Mouse (Mus musculus) neural tube, embryonic 14.5 days (tissue): ENCODE data around the gene Aldh5a1. TPM values are rescaled to one million over a fixed set of nuclear protein-coding genes. Genes with fewer than 3 reads are reported as not detected.

Experiments used
- ATAC-seq: fragments of 200-750 bp; cut with Nextera tagmentation; 2 replicates; pipeline ENCODE4 v1.8.0; 2017; ENCODE audit warnings: low read depth, mild to moderate bottlenecking, moderate TSS enrichment, moderate library complexity
- H3K27ac ChIP-seq: fragments of 300-500 bp; sonication (generic); 2 replicates; pipeline ENCODE4 v1.5.1; 2014; ENCODE audit warnings: low read depth, mild to moderate bottlenecking, control low read depth, low read length, moderate library complexity, mixed read lengths
- H3K27me3 ChIP-seq: fragments of 300-500 bp; sonication (generic); 2 replicates; pipeline ENCODE4 v1.6.1; 2014; ENCODE audit warnings: low read length; ENCODE audit not compliant: control insufficient read depth, insufficient read depth
- H3K36me3 ChIP-seq: fragments of 300-500 bp; sonication (generic); 2 replicates; pipeline ENCODE4 v1.6.1; 2014; ENCODE audit warnings: low read length, mixed read lengths; ENCODE audit not compliant: control insufficient read depth, insufficient read depth
- H3K4me1 ChIP-seq: fragments of 300-500 bp; sonication (generic); 2 replicates; pipeline ENCODE4 v1.6.1; 2014; ENCODE audit warnings: low read length; ENCODE audit not compliant: control insufficient read depth, insufficient read depth
- H3K4me2 ChIP-seq: fragments of 300-500 bp; sonication (generic); 2 replicates; pipeline ENCODE4 v1.6.1; 2014; ENCODE audit warnings: mild to moderate bottlenecking, low read depth, low read length, control low read depth
- H3K4me3 ChIP-seq: fragments of 300-500 bp; sonication (generic); 2 replicates; pipeline ENCODE4 v1.5.1; 2014; ENCODE audit warnings: low read depth, low read length, control low read depth, mixed read lengths
- H3K9ac ChIP-seq: fragments of 300-500 bp; sonication (generic); replicated peaks from 2 replicates; pipeline ENCODE4 v1.6.1; 2014; ENCODE audit warnings: low read depth, mild to moderate bottlenecking, control low read depth, low read length, mixed read lengths
- H3K9me3 ChIP-seq: fragments of 300-500 bp; sonication (generic); 2 replicates; pipeline ENCODE4 v1.6.1; 2016; ENCODE audit warnings: low read length; ENCODE audit not compliant: control insufficient read depth
- WGBS: fragments of 180-500 bp; shearing (Covaris S2); extraction: QIAGEN DNeasy Blood & Tissue Kit; methylation state at CpG from one replicate; pipeline ENCODE4 v1.1.7; 2014; 5-methylcytosine and 5-hydroxymethylcytosine counted together
- polyA plus RNA-seq: library from polyadenylated mRNA; unstranded; fragments of >200 nt; fragmentation: Nextera tagmentation; extraction: Ambion mirVana; gene quantifications from 2 replicates; pipeline ENCODE4 v1.2.1, GENCODE M21; 2014

The Aldh5a1 gene
- polyA plus RNA-seq, 1 experiment from 2014 or later: 15.4 TPM

DNA sequence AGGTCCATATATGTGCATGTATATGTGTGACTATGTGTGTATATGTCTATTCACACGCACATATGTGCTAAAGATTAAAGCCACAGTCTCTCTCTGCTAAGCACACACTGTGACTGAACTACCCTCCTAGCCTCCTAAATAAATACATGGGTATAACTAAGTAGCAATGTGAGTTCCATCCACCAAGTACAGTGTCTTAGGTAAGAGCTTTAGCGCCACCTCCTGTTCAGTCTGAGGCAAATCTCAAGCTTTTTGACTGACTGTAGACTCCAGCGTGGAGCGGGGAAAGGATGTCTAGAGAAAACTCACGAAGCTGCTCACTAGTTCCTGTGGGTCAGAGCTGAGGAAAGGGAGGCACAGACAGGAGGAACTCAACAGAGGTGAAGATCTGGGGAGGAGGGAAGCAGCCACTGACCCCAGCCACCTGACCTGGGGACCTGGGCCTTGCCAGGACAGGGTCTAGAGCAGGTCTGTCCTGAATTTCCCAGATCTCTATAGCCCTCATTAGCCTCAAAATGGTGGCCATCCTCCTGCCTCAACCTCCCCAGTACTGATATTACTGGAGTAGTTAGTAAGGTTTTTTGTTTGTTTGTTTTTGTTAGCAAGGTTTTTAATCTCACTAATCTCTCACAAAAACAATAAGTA is 17.0 kb downstream of the Aldh5a1 start:
- peak; percentile 76 for ATAC-seq
- H3K9me3 ChIP-seq: no peaks in the 10 kb centered on the region
- 23% methylated on average over 5 of the region's 5 CpGs for WGBS
- no peaks in the 10 kb centered on the region for H3K4me1 ChIP-seq
- H3K36me3 ChIP-seq: peaks cover 3% of the 10 kb centered on the region; the same call in 1 of the 2 replicates
- no peak overlapping the region for H3K4me3 ChIP-seq
- H3K9ac ChIP-seq: no peak overlapping the region
- no peak overlapping the region for H3K4me2 ChIP-seq
- H3K27me3 ChIP-seq: no peaks in the 10 kb centered on the region
- H3K27ac ChIP-seq: no peak overlapping the region

DNA sequence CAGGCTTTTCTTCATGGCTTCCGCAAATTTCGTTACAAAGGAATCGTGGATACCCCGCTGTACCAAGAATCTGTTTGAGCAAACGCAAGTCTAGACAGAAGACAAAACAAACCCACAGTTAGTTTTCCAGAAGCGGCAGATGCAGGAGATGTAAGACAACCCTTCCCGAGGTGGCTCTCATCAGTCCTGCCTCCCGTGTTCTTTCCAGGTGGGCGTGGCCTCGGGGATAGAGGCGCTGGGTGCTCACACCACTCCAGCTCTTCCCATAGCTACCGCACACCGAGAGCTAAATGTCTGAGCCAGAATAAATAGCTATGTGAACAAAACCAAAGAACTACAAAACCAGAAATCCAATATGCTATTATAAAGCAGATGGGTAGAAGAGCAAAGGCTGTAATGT is 21.6 kb downstream of the Aldh5a1 start:
- H3K36me3 ChIP-seq: peaks cover 8% of the 10 kb centered on the region; the same call in 1 of the 2 replicates
- H3K27me3 ChIP-seq: no peaks in the 10 kb centered on the region
- H3K4me3 ChIP-seq: no peak overlapping the region
- no peak overlapping the region for H3K9ac ChIP-seq
- H3K27ac ChIP-seq: no peak overlapping the region
- no peak for ATAC-seq
- no peaks in the 10 kb centered on the region for H3K9me3 ChIP-seq
- no peak overlapping the region for H3K4me2 ChIP-seq
- 77% methylated on average over 13 of the region's 13 CpGs for WGBS
- no peaks in the 10 kb centered on the region for H3K4me1 ChIP-seq

DNA sequence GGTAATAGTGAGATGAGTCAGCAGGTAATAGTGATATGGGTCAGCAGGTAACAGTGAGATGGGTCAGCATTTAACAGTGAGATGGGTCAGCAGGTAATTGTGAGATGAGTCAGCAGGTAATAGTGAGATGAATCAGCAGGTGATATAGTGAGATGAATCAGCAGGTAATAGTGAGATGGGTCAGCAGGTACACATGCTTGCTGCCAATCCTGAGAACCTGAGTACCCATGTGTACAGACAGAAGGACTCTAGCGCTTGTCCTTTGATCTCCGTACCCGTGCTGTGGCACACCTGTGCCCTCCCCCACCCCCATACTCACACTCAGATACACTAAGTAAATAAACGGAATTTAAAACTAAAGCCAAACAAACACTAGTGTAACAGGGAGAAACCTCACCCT is 22.5 kb downstream of the Aldh5a1 start:
- 92% methylated on average over 4 of the region's 4 CpGs for WGBS
- no peak overlapping the region for H3K27ac ChIP-seq
- no peak overlapping the region for H3K9ac ChIP-seq
- H3K4me2 ChIP-seq: no peak overlapping the region
- no peaks in the 10 kb centered on the region for H3K27me3 ChIP-seq
- H3K9me3 ChIP-seq: no peaks in the 10 kb centered on the region
- no peak for ATAC-seq
- H3K36me3 ChIP-seq: peaks cover 8% of the 10 kb centered on the region; the same call in 1 of the 2 replicates
- no peak overlapping the region for H3K4me3 ChIP-seq
- H3K4me1 ChIP-seq: no peaks in the 10 kb centered on the region

DNA sequence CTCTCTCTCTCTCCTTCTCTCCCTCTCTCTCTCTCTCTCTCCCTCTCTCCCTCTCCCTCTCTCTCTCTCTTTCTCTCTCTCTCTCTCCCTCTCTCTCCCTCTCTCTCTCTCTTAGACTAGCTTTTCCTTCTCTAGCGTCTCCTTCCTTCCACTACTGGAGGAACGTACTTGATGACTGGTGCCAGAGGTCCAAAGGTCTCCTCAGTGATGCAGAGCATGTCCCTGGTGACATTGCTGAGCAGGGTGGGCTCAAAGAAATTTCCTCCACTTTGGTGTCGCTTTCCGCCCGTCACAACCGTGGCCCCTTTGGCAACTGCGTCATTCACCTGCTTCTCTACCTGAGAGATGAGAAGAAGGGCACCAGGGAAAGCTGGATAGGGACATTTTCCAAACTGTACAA is 23.9 kb downstream of the Aldh5a1 start:
- ATAC-seq: no peak
- no peaks in the 10 kb centered on the region for H3K27me3 ChIP-seq
- H3K4me1 ChIP-seq: no peaks in the 10 kb centered on the region
- H3K9me3 ChIP-seq: no peaks in the 10 kb centered on the region
- H3K4me2 ChIP-seq: no peak overlapping the region
- H3K27ac ChIP-seq: no peak overlapping the region
- H3K36me3 ChIP-seq: peaks cover 8% of the 10 kb centered on the region; the same call in 1 of the 2 replicates
- no peak overlapping the region for H3K9ac ChIP-seq
- 92% methylated on average over 7 of the region's 7 CpGs for WGBS
- H3K4me3 ChIP-seq: no peak overlapping the region

DNA sequence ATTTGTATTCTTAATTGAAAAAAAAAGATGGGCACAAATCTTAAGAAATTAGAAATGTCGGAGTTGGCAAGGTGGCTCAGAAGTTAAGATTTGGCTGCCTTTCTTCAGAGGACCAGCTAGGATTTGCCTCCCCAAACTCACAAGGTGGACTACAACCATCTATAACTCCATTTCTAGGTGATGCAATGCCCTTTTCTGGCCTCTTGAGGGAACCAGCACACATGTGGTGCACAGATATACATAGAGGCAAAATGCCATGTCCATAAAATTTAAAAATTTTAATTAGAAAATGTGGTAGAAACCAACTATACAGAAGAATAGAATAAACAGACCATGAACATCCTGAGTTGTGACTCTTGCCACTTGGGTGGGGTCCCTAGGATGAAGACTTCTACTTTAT is 28.3 kb downstream of the Aldh5a1 start:
- no peaks in the 10 kb centered on the region for H3K4me1 ChIP-seq
- no peak overlapping the region for H3K9ac ChIP-seq
- WGBS: 95% methylated on average over 1 of the region's 1 CpGs
- no peak overlapping the region for H3K4me3 ChIP-seq
- H3K4me2 ChIP-seq: no peak overlapping the region
- H3K36me3 ChIP-seq: no peaks in the 10 kb centered on the region
- ATAC-seq: no peak
- no peak overlapping the region for H3K27ac ChIP-seq
- H3K9me3 ChIP-seq: no peaks in the 10 kb centered on the region
- no peaks in the 10 kb centered on the region for H3K27me3 ChIP-seq

DNA sequence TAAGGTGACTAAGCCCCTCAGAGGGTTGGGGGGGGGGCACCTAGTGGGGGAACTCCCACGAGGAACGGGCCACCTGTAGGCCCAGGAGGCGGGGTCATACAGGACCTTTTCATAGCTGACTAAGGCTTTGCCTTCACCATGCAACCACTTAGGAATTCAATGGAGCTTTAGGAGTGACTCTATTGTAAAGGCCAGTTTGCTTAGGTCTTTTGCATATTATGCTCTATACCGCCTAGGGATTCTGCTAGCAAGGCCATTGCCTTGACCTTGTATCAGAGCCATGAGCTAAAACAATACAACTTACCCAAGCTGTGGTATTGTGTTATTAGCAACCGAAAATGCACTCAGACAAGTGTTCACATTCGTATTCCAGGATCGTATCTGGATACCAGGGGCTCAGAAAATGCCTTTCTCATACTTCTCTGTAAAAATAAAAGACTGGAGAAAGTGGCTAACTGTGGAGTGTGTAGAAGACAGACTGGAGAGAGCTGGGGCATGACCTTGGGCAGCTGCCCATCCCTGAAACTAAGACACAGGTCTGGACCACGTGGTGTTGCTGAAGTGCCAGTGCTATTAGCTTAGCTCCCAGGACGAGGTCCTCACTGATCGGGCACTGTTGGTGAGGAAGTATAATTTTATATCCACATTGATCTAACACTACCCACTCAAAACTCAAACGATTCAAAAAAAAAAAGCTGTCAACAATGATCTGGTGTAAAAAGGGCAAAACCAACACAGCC is 30.5 kb downstream of the Aldh5a1 start:
- Histone ChIP-seq H3K27me3 (no peaks in the 10 kb centered on the region), H3K9ac (no peak overlapping the region), H3K4me2 (no peak overlapping the region), H3K36me3 (no peaks in the 10 kb centered on the region), H3K27ac (no peak overlapping the region), H3K4me3 (no peak overlapping the region), H3K4me1 (no peaks in the 10 kb centered on the region), H3K9me3 (no peaks in the 10 kb centered on the region)
- WGBS: 78% methylated on average over 11 of the region's 11 CpGs
- ATAC-seq: no peak

DNA sequence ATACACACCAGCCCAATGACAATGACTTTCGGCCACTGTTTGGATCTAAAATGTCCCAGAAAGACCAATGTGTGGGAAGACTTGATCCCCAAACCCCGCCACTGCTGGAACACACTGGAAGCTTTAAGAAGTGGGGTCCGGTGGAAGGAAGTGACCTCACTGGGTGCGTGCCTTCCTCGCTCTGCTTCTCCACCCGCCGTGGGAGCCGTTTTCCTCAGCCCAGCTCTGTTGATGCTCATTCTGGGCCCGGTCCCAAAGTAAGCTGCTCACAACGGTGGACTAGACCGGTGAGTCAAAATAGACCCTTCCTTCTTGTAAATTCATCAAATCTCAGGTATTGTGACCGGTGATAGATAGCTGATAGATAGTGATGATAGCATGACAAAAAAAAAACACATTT is 32.0 kb downstream of the Aldh5a1 start:
- H3K4me3 ChIP-seq: no peak overlapping the region
- H3K27ac ChIP-seq: no peak overlapping the region
- no peaks in the 10 kb centered on the region for H3K36me3 ChIP-seq
- no peak overlapping the region for H3K9ac ChIP-seq
- no peak for ATAC-seq
- WGBS: 90% methylated on average over 12 of the region's 12 CpGs
- H3K4me1 ChIP-seq: no peaks in the 10 kb centered on the region
- H3K4me2 ChIP-seq: no peak overlapping the region
- no peaks in the 10 kb centered on the region for H3K9me3 ChIP-seq
- H3K27me3 ChIP-seq: no peaks in the 10 kb centered on the region

DNA sequence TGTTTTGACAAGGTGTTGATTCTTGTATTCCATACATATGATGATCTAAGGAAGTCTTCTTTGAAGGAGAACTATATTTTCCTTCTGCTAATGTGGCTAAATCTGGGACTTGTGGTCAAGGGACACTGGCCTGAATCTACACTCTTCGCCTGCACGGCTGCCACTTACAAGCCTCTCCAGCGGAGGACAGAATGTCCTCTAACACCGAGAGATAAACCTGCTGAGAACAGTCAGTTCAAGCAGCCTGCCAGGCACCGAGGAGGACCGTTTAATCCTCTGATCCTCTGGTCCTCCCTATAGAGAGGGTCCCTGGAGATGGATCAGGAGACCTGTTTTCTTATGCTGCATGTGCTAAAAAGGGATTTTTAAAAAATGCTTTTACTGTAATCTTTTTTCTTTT is 34.0 kb downstream of the Aldh5a1 start:
- Histone ChIP-seq H3K9me3 (no peaks in the 10 kb centered on the region), H3K4me3 (no peak overlapping the region), H3K4me1 (no peaks in the 10 kb centered on the region), H3K4me2 (no peak overlapping the region), H3K9ac (no peak overlapping the region; the same call in 1 of the 2 replicates), H3K27me3 (no peaks in the 10 kb centered on the region), H3K27ac (no peak overlapping the region), H3K36me3 (no peaks in the 10 kb centered on the region)
- WGBS: 82% methylated on average over 6 of the region's 6 CpGs
- no peak for ATAC-seq

DNA sequence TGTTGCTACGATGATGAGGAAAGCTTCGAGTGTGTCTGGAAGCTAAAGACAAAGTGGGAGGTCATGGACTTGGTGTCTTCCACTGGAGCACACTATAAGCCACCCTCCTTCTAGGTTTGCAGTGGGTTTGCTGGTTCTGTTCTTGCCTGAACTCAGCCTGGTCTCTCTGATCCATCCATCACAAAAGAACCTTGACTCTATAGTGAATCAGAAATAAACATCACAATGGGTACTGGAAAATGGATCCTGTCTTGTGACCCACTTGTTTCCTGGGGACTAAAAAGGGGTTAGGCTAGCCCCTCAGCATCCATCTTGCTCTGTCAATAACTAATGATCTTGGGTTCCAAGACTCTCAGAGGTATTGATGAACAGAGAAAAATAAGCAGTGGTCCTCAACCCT is 35.5 kb downstream of the Aldh5a1 start:
- Histone ChIP-seq H3K9me3 (no peaks in the 10 kb centered on the region), H3K4me3 (no peak overlapping the region), H3K36me3 (no peaks in the 10 kb centered on the region), H3K4me1 (no peaks in the 10 kb centered on the region), H3K9ac (no peak overlapping the region), H3K27me3 (no peaks in the 10 kb centered on the region), H3K27ac (no peak overlapping the region), H3K4me2 (no peak overlapping the region)
- 93% methylated on average over 2 of the region's 2 CpGs for WGBS
- ATAC-seq: no peak
